Mouse (Mus musculus) CD8-positive naive resting alpha-beta T cell, adult 2 months (primary cell): ENCODE data around the gene Nlrc3.
"Not testable (repeated sequence)": the region's sequence is repeated elsewhere in the genome, so short reads cannot be mapped to it uniquely, and the experiment has no call there.

ENCODE experiments used
- DNase-seq, 2 experiments: peaks; one replicate each; pipeline ENCODE4 v3.0.0; 2022; ENCODE audit warnings: low read depth in 2 of 2, low spot score in 2 of 2

Gene Nlrc3

GRCm38 (mm10) chr16:3976251-3976671, at the start of gene Nlrc3:
TSS of gene Nlrc3 (minus strand) at chr16:3976632.
- peak; percentile 43 to 63 for DNase-seq

- DNase-seq, result no peak
Observed at GRCm38 (mm10) chr16:4022719-4023118, 46.3 kb upstream of the Nlrc3 start.

- DNase-seq, result no peak
Observed at GRCm38 (mm10) chr16:4021241-4021640, 44.8 kb upstream of the Nlrc3 start.

- not testable (repeated sequence) for DNase-seq
Observed at GRCm38 (mm10) chr16:4017466-4017865, 41.0 kb upstream of the Nlrc3 start.

- not testable (repeated sequence) for DNase-seq
Observed at GRCm38 (mm10) chr16:4016786-4017185, 40.4 kb upstream of the Nlrc3 start.

- no peak for DNase-seq
Observed at GRCm38 (mm10) chr16:4014040-4014668, 37.7 kb upstream of the Nlrc3 start.

- DNase-seq, result no peak
Observed at GRCm38 (mm10) chr16:4012882-4013570, 36.6 kb upstream of the Nlrc3 start.

GRCm38 (mm10) chr16:4003489-4004398, 27.3 kb upstream of the Nlrc3 start, which contains the start of gene Slx4:
TSS of gene Slx4 (minus strand) at chr16:4003770.
- DNase-seq, result peak; percentile 92

- DNase-seq, result no peak
Observed at GRCm38 (mm10) chr16:3988410-3988809, 12.0 kb upstream of the Nlrc3 start.

GRCm38 (mm10) chr16:3983146-3983700, 6.8 kb upstream of the Nlrc3 start:
- no peak for DNase-seq

- no peak for DNase-seq
Observed at GRCm38 (mm10) chr16:3982173-3982572, 5.7 kb upstream of the Nlrc3 start.

- DNase-seq, result no peak
Observed at GRCm38 (mm10) chr16:3976712-3977111, 280 bp upstream of the Nlrc3 start.

GRCm38 (mm10) chr16:3975658-3976057, 774 bp downstream of the Nlrc3 start:
- DNase-seq, result no peak

- not testable (repeated sequence) for DNase-seq
Observed at GRCm38 (mm10) chr16:3974456-3974855, 2.0 kb downstream of the Nlrc3 start.

GRCm38 (mm10) chr16:3965534-3965933, 10.9 kb downstream of the Nlrc3 start:
- DNase-seq, result no peak

GRCm38 (mm10) chr16:3964990-3965389, 11.4 kb downstream of the Nlrc3 start:
- DNase-seq, result no peak

- no peak for DNase-seq
Observed at GRCm38 (mm10) chr16:3959261-3959660, 17.2 kb downstream of the Nlrc3 start.

- no peak for DNase-seq
Observed at GRCm38 (mm10) chr16:3956369-3956768, 20.1 kb downstream of the Nlrc3 start.

GRCm38 (mm10) chr16:3951141-3951540, 25.3 kb downstream of the Nlrc3 start:
- DNase-seq, result no peak

GRCm38 (mm10) chr16:3934701-3935100, 41.7 kb downstream of the Nlrc3 start:
- no peak for DNase-seq

GRCm38 (mm10) chr16:3934091-3934490, 42.3 kb downstream of the Nlrc3 start:
- DNase-seq, result no peak
